Mouse (Mus musculus): ENCODE results near the gene Gm11985. TPM values are rescaled to one million over a fixed set of nuclear protein-coding genes. Genes with fewer than 3 reads are reported as not detected.
A peak's percentile ranks its signal among the peaks of the same experiment; 100 is the strongest.

The Gm11985 gene
- total and polyA plus RNA-seq, 3 experiments, result not detected

DNA sequence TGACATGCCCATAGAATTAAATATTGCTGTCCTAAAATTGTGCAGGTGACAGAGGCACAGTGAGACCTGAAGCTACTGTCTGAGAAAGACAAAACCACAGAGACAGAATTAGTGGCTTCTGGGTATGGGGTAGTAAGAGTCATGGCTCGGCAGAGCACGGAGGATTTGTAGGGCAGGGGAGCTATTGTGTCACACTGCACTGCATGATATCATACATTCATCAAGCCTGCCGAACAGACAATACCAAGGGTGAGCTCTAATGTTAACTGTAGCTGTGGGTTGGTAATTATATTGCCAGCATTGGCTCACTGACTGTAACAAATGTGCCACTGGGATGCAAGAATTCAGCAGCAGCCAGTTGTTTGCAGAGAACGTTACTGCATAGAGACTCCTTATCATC, 24.0 kb downstream of the Gm11985 start:
- Histone ChIP-seq H3K9me3 (replicated peaks; ENCODE audit: low read length) (peaks cover 2% of the 10 kb centered on the region), H3K27ac (ENCODE audit: insufficient read depth, low read depth) (no peak overlapping the region), H3K9ac (ENCODE audit: insufficient read depth, low read depth) (no peak overlapping the region), H3K4me1 (ENCODE audit: control insufficient read depth in 1 of 2, insufficient read depth in 2 of 2) (no peaks in the 10 kb centered on the region), H3K4me2 (ENCODE audit: insufficient read depth, low read depth, poor library complexity, severe bottlenecking) (no peak overlapping the region), H3K36me3 (replicated peaks in 1 of 2; ENCODE audit: control insufficient read depth in 1 of 2, insufficient read depth in 1 of 2, low read length in 1 of 2) (no peaks in the 10 kb centered on the region), H3K79me2 (replicated peaks; ENCODE audit: control insufficient read depth, extremely low read depth, insufficient read depth, poor library complexity, severe bottlenecking) (no peaks in the 10 kb centered on the region), H3K27me3 (replicated peaks) (peaks cover 39% of the 10 kb centered on the region), H3K4me3 (replicated peaks in 1 of 3; ENCODE audit: low read depth in 2 of 3, low read length in 2 of 3, poor library complexity in 1 of 3) (no peak overlapping the region)
- dilution Hi-C loops (cut with MboI; ENCODE audit: extremely low pct_ligation_motif_present, extremely low pct_unique_long_range_greater_than_20kb, low sequenced_read_pairs), result no loop called here
- TF ChIP-seq TCF12 (IDR thresholded peaks at IDR 0.05; ENCODE audit: low read depth, low read length), result no peak
- no peak for TF ChIP-seq NRF1 (IDR thresholded peaks at IDR 0.05; ENCODE audit: low read depth, low read length)
- TF ChIP-seq MXI1 (IDR thresholded peaks at IDR 0.05; ENCODE audit: low read depth, low read length), result no peak
- no peak for TF ChIP-seq JUN (IDR thresholded peaks at IDR 0.05; ENCODE audit: insufficient read depth, low read depth, low read length)
- TF ChIP-seq MAX (IDR thresholded peaks at IDR 0.05; ENCODE audit: low read length), result no peak
- TF ChIP-seq CTCF (conservative IDR thresholded peaks at IDR 0.05 in 1 of 2, IDR thresholded peaks at IDR 0.05 in 1 of 2; ENCODE audit: low read depth in 2 of 2, low read length in 2 of 2), result no peak
- no peak for TF ChIP-seq E2F4 (IDR thresholded peaks at IDR 0.05; ENCODE audit: insufficient replicate concordance, low read depth, low read length)
- no peak for TF ChIP-seq SMC3 (IDR thresholded peaks at IDR 0.05; ENCODE audit: low read depth, low read length)
- TF ChIP-seq USF1 (IDR thresholded peaks at IDR 0.05; ENCODE audit: low read depth, low read length), result no peak
- no peak for TF ChIP-seq TBP (conservative IDR thresholded peaks at IDR 0.05; ENCODE audit: low read depth, low read length)
- in situ Hi-C loops (cut with MboI; ENCODE audit: low pct_ligation_motif_present, low pct_unique_long_range_greater_than_20kb, low sequenced_read_pairs), result loop anchor here (25.0 kb wide), 1 partner anchor 502 kb away; the partner anchor contains the start of gene Ramp3
- no peak for DNase-seq (ENCODE audit: extremely low read depth)

DNA sequence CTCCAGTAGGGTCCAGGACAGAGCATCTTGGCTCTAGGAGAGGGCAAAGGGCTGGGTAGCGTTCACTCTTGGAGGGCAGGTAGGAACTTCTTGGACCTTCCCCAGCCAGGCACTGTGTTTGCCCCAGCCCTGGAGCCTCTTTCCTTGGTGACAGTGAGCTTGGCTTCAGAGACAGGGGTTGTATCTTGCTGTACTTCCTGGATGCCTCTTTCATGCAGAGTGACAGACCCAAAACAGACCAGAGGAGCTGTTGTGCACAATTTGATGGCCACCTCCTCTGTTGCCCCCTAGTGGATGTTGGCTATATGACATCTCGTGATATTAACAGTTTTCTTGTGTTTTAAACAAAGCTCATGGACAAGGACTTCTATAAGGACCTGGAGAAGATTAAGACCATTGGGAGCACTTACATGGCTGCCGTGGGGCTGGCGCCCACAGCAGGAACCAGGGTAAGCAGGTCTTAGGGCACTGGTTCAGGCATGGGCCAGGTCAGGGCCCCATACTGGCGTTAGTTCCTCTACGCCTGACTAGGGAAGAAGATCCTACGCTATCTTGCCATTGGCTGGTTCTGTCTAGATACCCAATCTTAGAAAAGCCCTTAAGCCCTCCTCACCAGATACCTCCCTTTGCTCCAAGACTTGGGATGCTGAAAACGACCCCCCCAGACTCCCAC, 26.7 kb downstream of the Gm11985 start:
- TF ChIP-seq CTCF (conservative IDR thresholded peaks at IDR 0.05 in 1 of 2, IDR thresholded peaks at IDR 0.05 in 1 of 2; ENCODE audit: low read depth in 2 of 2, low read length in 2 of 2) (peak; percentile 71 to 82), RAD21 (IDR thresholded peaks at IDR 0.05; ENCODE audit: low read depth, low read length) (peak; percentile 51), PAX5 (IDR thresholded peaks at IDR 0.05; ENCODE audit: low read length) (no peak), SMC3 (IDR thresholded peaks at IDR 0.05; ENCODE audit: low read depth, low read length) (peak; percentile 53), BHLHE40 (IDR thresholded peaks at IDR 0.05; ENCODE audit: low read depth, low read length) (no peak), ELF1 (IDR thresholded peaks at IDR 0.05; ENCODE audit: low read depth, low read length) (no peak), ZKSCAN1 (IDR thresholded peaks at IDR 0.05; ENCODE audit: borderline replicate concordance, low read depth, low read length) (no peak), USF2 (conservative IDR thresholded peaks at IDR 0.05; ENCODE audit: low read depth, low read length) (no peak)
- H3K4me2 ChIP-seq (ENCODE audit: insufficient read depth, low read depth, poor library complexity, severe bottlenecking), result no peak overlapping the region
- H3K79me2 ChIP-seq (replicated peaks; ENCODE audit: control insufficient read depth, extremely low read depth, insufficient read depth, poor library complexity, severe bottlenecking), result no peaks in the 10 kb centered on the region
- in situ Hi-C loops (cut with MboI; ENCODE audit: low pct_ligation_motif_present, low pct_unique_long_range_greater_than_20kb, low sequenced_read_pairs), result loop anchor here (25.0 kb wide), 1 partner anchor 499 kb away; the partner anchor contains the start of gene Ramp3
- no peak overlapping the region for H3K27ac ChIP-seq (ENCODE audit: insufficient read depth, low read depth)
- peak; percentile 32 for DNase-seq (ENCODE audit: extremely low read depth)
- H3K9ac ChIP-seq (ENCODE audit: insufficient read depth, low read depth), result no peak overlapping the region
- H3K9me3 ChIP-seq (replicated peaks; ENCODE audit: low read length), result no peaks in the 10 kb centered on the region
- peaks cover 55% of the 10 kb centered on the region for H3K27me3 ChIP-seq (replicated peaks)
- dilution Hi-C loops (cut with MboI; ENCODE audit: extremely low pct_ligation_motif_present, extremely low pct_unique_long_range_greater_than_20kb, low sequenced_read_pairs), result no loop called here
- H3K36me3 ChIP-seq (replicated peaks in 1 of 2; ENCODE audit: control insufficient read depth in 1 of 2, insufficient read depth in 1 of 2, low read length in 1 of 2), result no peaks in the 10 kb centered on the region
- no peak overlapping the region for H3K4me3 ChIP-seq (replicated peaks in 1 of 3; ENCODE audit: low read depth in 2 of 3, low read length in 2 of 3, poor library complexity in 1 of 3)
- H3K4me1 ChIP-seq (ENCODE audit: control insufficient read depth in 1 of 2, insufficient read depth in 2 of 2), result no peaks in the 10 kb centered on the region
